Mouse (Mus musculus) spleen, adult 2 months (tissue): ENCODE data around the gene Cpne2.

Experiments
- CTCF ChIP-seq: fragments of 200-500 bp; IDR thresholded peaks from 2 replicates; pipeline ENCODE4 v1.5.1; 2011; ENCODE audit warnings: mild to moderate bottlenecking, inconsistent platforms; ENCODE audit not compliant: insufficient read depth, insufficient read length, insufficient replicate concordance; ENCODE audit errors: extremely low read depth
- POLR2A ChIP-seq: fragments of 200-500 bp; IDR thresholded peaks from 2 replicates; pipeline ENCODE4 v1.6.1; 2011; ENCODE audit warnings: low read depth, low read length, inconsistent platforms

- TF ChIP-seq CTCF (peak; percentile 26; the same call in 1 of the 2 replicates), POLR2A (no peak)
Observed at GRCm38 (mm10) chr8:94485882-94486281, 46.9 kb upstream of the Cpne2 start.
